Mouse (Mus musculus) erythroblast, embryonic 14.5 days (primary cell): ENCODE results near the gene Trhr2.

ENCODE experiments used
- GATA1 ChIP-seq: IDR thresholded peaks from 2 replicates; pipeline ENCODE4 v1.6.1; 2012; ENCODE audit warnings: low read length, inconsistent platforms, mixed read lengths
- TAL1 ChIP-seq: IDR thresholded peaks from 3 replicates; pipeline ENCODE4 v1.6.1; 2012; ENCODE audit warnings: low read length, inconsistent platforms, mixed read lengths

DNA sequence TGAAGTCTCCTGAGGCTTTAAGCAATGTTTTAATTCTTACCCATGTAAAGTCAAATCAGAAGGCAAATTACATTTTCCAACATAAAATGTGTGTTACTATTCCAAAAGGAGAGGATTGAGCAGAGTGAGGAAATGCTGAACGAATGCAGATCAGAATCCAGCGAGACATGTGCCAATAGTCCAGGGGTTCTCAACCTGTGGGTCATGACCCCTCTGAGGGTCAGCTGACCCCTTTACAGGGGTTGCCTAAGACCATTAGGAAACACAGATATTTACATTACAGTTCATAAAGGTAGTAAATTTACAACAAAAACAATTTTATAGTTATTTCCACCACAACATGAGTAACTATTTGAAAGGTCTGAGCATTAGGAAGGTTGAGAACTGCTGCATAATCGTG is 30.2 kb upstream of the Trhr2 start:
- TF ChIP-seq GATA1 (no peak), TAL1 (no peak)
